Mouse (Mus musculus): ENCODE measurements around the gene Ankrd33b.

DNA sequence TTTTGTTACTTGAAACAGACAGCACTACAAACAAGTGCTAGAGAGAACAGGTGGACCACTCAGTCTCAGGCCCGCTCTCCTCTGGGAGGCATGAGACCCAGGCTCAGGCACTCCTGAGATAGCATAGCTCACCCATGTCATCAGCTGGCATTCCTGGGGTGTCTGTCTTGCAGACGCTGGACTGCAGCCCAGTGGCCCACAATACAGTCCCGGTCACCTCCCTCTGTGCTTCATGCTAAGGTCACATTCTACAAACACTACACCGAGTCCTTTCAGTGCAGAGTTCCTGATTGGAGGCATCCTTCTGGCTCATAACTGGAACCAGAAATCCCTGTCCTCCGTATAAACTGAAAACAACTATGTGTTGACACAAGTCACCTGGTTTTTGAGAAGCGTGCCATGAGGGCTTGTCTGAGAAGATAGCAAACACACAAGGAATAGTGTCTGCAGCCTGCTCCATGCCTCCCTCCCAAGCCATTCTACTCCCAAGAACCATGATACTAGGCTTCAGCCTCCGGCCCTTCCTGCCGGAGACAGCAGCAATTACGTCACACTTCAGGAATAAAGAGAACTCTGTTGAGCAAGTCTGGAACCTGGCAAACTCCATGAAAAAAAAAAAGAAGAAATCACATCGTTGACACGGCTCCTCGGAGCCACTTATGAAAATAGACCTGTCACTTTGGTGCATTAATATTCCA is 65.1 kb downstream of the Ankrd33b start:
- TF ChIP-seq HCFC1 (IDR thresholded peaks at IDR 0.05; ENCODE audit: borderline replicate concordance, insufficient read depth, low read length) (no peak), ZNF384 (IDR thresholded peaks at IDR 0.05; ENCODE audit: low read depth, low read length) (no peak), MAFK (IDR thresholded peaks at IDR 0.05; ENCODE audit: insufficient read depth, low read depth, low read length) (no peak), CHD2 (IDR thresholded peaks at IDR 0.05; ENCODE audit: low read depth, low read length) (no peak)

Measured in ES-E14 (cell line).